Mouse (Mus musculus): Measurements from ENCODE around the gene Olfr480. TPM values are rescaled to one million over a fixed set of nuclear protein-coding genes. Genes with fewer than 3 reads are reported as not detected.

The Olfr480 gene
- not detected for total RNA-seq (2023)

GRCm38 (mm10) chr7:108067246-108067645 is at the start of gene Olfr480:
Olfr480 (minus strand) TSS chr7:108067346.

GRCm38 (mm10) chr7:108100549-108100948 is 33.4 kb upstream of the Olfr480 start, which contains the start of gene Olfr483:
Olfr483 (plus strand) TSS chr7:108100849.

GRCm38 (mm10) chr7:108097486-108097885 is 30.3 kb upstream of the Olfr480 start, which contains the start of gene Olfr482:
Olfr482 (minus strand) TSS chr7:108097586.

GRCm38 (mm10) chr7:108079555-108079954 is 12.4 kb upstream of the Olfr480 start, which contains the start of gene Olfr481:
Olfr481 (plus strand) TSS chr7:108079855.

GRCm38 (mm10) chr7:108050393-108050792 is 16.8 kb downstream of the Olfr480 start, which contains the start of gene Olfr479:
Olfr479 (plus strand) TSS chr7:108050693.

GRCm38 (mm10) chr7:108033889-108034288 is 33.3 kb downstream of the Olfr480 start, which contains the start of gene Olfr478:
Olfr478 (minus strand) TSS chr7:108033989.

Other genes with a start within 250 kb of the Olfr480 start
- not detected for gene Olfr469, start 241.8 kb downstream of the Olfr480 start, total RNA-seq (2023)
- gene Olfr470, start 219.9 kb downstream of the Olfr480 start, total RNA-seq (2023), result not detected
- gene Olfr472, start 169.4 kb downstream of the Olfr480 start, total RNA-seq (2023), result not detected
- gene Olfr473, start 136.9 kb downstream of the Olfr480 start, total RNA-seq (2023), result not detected
- not detected for gene Olfr474, start 112.7 kb downstream of the Olfr480 start, total RNA-seq (2023)
- not detected for gene Olfr476, start 102.5 kb downstream of the Olfr480 start, total RNA-seq (2023)
- not detected for gene Olfr477, start 80.7 kb downstream of the Olfr480 start, total RNA-seq (2023)
- gene Olfr478, start 33.4 kb downstream of the Olfr480 start, total RNA-seq (2023), result not detected
- gene Olfr479, start 16.7 kb downstream of the Olfr480 start, total RNA-seq (2023), result not detected
- not detected for gene Olfr481, start 12.5 kb upstream of the Olfr480 start, total RNA-seq (2023)
- gene Olfr482, start 30.2 kb upstream of the Olfr480 start, total RNA-seq (2023), result 1 to 10 TPM; 1.0 to 1.7 TPM
- gene Olfr483, start 33.5 kb upstream of the Olfr480 start, total RNA-seq (2023), result not detected
- not detected for gene Olfr484, start 60.1 kb upstream of the Olfr480 start, total RNA-seq (2023)
- not detected for gene Olfr485, start 92.5 kb upstream of the Olfr480 start, total RNA-seq (2023)
- not detected for gene Olfr486, start 105.4 kb upstream of the Olfr480 start, total RNA-seq (2023)
- not detected for gene Olfr487, start 147.3 kb upstream of the Olfr480 start, total RNA-seq (2023)
- not detected for gene Olfr488, start 191.0 kb upstream of the Olfr480 start, total RNA-seq (2023)
- gene Olfr490, start 221.6 kb upstream of the Olfr480 start, total RNA-seq (2023), result not detected
- gene Olfr491, start 246.1 kb upstream of the Olfr480 start, total RNA-seq (2023), result not detected

All from neutrophil, adult 59 days (primary cell).